Mouse (Mus musculus): ENCODE results near the gene Rin2.
"Not testable (repeated sequence)": the region's sequence is repeated elsewhere in the genome, so short reads cannot be mapped to it uniquely, and the experiment has no call there.

The Rin2 gene

GRCm38 (mm10) chr2:145684891-145685290 lies 9.9 kb downstream of the Rin2 start:
- no peak for DNase-seq

DNA sequence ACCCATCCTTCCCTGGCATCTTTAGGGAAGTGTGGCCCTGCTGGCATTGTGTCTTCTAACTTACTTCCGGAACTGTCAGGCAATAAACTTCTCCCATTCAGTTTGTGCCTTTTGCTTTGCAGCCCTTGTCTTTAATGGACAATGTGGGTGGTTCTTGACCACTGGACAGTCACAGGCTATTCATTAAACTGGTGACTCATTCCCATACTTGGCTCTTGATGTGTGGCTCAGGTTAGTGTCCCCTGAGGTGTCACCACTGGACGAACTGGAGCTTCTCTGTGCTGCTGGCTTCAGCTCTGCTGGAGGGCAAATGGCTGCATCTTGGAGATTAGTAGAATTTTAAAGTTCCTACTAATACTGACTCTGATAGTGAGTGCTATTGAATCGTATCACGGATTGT lies 11.0 kb downstream of the Rin2 start:
- no peak for DNase-seq

DNA sequence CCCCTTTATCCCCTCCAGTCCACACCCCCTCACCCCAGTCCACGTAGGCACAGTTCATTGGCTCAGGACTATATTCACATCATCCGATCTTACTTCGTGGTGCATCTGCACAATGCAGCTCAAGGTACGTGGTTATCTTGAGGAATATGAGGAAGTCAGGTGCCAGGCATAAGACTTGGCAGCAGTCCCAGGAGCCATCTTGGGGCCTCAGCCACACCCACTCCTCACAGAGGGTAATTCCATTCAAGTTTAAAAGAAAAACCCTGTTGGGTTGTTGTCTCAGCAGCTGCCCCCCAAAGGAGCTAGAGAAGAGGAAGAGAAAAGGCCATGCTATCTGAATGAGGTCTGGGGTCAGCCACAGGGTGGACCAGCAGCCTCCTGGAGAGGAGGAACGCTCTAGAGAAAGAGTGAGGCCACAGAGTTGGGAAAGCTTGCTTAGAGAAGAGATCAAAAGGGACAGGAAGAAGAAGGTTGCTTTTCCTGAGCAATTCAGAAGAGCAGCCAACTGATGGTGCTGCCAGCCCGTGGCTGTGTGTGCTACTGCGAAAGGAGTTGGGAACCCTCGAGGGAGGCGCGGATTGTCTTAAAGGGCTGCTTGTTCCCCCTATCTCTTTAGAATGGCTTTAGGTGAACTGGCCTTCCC lies 16.5 kb downstream of the Rin2 start:
- no peak for DNase-seq

DNA sequence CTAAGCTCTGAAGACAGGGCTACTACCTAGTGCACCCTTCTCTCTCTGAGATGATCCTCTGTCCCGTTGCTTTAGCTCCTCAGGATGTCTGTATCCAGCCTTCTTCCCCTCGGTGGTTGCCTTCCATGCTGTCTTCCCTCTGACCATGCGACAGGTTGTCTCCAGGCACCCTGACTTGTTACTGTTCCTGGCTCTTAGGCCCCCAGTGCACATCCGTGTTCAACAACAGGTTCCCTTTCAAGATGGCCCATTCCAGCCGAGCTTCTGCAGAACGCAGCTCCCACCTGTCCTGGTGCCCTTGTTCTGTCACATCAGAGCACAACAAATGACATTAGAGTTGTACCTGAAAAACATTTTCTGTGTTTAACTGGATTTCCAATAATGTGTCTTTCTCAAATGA lies 22.1 kb downstream of the Rin2 start:
- DNase-seq, result no peak

DNA sequence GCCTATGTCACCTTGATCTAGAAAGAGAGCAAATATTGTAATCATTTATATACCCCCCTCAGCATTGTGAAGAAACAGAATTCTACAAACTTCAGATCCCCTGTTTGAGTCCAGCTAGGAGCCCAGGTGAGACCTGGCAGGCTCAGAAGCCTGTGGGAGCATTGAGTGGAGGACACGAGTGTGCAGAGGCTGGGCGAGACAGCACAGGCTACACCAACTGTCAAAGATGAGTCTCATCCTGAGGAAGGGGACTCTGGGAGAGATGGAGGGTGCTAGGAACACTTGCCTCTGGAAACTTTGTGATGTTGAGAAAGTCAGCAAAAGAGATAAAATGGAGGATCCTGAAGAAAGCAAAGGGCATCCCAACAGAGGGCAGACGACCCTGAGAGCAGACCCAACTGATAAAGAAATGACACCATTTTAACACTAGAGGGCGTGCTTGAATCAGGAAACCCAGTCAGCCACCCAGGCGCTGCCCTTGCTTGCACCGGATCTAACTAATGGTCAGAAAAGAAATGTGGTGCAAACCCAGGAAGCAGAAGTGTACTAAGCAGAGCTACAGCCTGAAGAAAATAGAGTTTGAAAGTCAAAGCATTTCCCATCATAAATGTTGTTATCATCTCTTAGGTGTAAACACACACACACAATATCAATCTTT lies 24.5 kb downstream of the Rin2 start:
- peak; percentile 83 for DNase-seq

- peak; percentile 8 for DNase-seq
Measured at GRCm38 (mm10) chr2:145700237-145700985, 25.4 kb downstream of the Rin2 start.

GRCm38 (mm10) chr2:145701605-145702335 lies 26.8 kb downstream of the Rin2 start:
- DNase-seq, result no peak

DNA sequence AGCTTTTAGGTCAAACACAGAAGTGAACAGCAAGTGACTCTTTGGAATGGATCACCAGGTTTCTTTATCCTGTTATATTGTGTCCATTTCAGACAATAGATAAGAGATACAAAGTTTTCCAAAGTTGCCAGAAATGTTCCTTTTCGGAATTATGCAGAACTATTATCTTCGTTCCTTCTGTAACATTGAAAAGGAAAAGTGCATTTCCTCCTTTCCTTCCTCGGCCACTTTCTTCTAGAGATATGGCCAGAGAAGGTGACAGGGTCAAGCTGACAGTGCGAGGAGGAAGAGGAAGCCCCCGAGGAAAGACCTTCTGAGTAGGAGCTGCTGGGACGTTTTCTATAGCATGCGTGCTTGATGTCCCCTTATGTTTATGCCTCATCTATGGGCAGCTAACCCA lies 29.7 kb downstream of the Rin2 start:
- no peak for DNase-seq

GRCm38 (mm10) chr2:145709727-145710389 lies 34.8 kb downstream of the Rin2 start:
- peak; percentile 21 for DNase-seq

GRCm38 (mm10) chr2:145711512-145711911 lies 36.5 kb downstream of the Rin2 start:
- DNase-seq, result no peak

DNA sequence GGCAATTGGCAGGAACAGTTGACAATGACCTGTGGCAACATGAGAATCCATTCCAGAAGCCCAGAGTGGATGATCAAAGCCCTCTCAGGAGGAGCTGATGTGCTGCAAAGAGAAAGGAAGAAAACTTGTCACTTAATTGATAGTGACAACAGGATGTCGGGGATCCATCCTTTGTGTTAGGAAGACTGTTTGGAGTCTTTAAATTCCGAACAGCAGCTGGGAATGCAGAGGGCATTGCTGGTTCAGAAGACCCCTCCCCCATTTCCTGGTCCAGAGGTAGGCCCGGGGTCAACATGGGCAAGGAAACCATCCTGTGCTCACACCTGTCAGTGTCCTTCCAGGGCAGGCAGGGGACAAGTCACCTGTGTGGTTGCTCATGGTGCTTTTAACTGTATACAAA lies 37.0 kb downstream of the Rin2 start:
- DNase-seq, result peak; percentile 17

DNA sequence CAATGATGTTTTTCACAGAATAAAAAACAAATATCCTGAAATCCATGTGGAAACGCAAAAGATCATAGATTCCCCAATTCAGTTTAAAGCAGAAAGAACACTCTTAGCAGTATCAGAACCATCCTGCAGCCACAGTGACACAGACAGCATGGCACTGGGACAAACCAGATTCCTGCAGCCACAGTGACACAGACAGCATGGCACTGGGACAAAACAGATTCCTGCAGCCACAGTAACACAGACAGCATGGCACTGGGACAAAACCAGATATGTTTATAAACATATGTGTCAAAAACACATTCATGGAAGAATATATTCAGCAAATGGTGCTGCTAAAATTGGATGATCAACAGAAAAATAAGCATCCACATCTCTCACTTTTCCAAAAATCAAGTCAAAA lies 42.5 kb downstream of the Rin2 start:
- no peak for DNase-seq

DNA sequence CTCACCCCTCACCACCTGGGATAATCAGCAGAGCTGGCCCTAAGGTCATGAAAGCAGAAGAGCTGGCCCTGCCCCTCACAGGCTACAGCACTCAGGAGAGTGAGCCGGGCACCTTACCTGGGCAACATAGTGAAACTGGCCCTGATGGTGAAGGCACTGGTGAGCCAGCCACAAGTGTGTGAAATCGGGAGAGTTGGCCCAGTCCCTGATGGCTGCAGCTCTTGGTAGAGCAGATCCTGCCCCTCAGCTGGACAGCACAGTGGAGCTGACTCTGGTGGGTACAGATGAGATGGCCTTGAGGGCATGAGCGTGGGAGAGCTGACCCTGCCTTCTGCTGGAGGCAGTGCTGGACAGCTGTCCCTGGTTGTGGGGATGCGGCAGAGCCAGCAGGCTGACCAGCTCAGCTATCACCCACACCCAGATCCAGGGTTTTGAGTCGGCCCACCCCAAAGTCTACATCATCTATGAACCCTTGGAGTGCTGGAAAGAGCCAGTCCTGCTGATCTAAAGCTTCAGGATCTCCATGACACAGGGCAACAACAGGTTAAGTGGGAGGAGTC lies 43.7 kb downstream of the Rin2 start:
- DNase-seq, result no peak

GRCm38 (mm10) chr2:145720157-145720556 lies 45.1 kb downstream of the Rin2 start:
- no peak for DNase-seq

- no peak for DNase-seq
Measured at GRCm38 (mm10) chr2:145720743-145721142, 45.7 kb downstream of the Rin2 start.

GRCm38 (mm10) chr2:145722304-145722703 lies 47.3 kb downstream of the Rin2 start:
- DNase-seq, result not testable (repeated sequence)

- DNase-seq, result no peak
Measured at GRCm38 (mm10) chr2:145724288-145724687, 49.3 kb downstream of the Rin2 start.

- DNase-seq, result no peak
Measured at GRCm38 (mm10) chr2:145729414-145729813, 54.4 kb downstream of the Rin2 start.

GRCm38 (mm10) chr2:145730189-145730880 lies 55.3 kb downstream of the Rin2 start:
- DNase-seq, result no peak

DNA sequence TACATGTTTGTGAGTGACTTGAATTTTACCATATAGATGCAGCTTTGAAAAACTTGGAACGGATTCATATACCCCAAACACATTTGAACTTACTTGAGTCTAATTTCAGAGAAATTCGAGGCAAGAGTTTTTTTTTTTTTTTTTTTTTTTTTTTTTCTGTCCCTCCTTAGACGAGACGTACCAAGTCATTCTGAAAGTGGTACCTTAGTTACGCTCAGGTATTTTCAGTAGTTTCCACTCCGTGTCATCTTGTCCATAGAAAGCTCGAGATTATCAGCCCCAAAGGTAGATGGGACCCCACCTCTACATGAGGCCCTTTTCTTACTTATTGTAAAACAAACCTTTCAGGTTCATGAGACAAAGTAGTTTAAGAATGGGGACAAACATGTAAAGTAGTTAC lies 55.9 kb downstream of the Rin2 start:
- DNase-seq, result no peak

- no peak for DNase-seq
Measured at GRCm38 (mm10) chr2:145735079-145735478, 60.1 kb downstream of the Rin2 start.

DNA sequence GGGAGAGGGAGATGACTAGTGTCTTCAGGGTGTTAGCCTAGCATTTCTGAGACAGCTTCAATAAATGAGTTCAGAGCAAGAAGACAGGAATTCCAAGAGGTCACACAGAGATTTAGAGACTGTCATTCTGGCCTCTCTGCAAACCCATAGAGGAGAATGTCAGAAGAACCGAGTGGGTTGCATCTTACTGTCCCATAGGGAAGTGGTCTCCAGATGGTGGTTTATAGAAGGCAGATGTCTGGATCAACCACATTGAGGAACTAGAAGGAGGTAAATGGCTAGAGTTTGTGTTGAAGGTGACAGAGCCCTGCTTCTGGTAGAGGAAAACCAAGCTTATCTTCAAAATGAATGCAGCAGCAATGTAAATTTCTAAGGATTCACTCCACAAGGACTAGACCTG lies 61.5 kb downstream of the Rin2 start:
- no peak for DNase-seq

All from retina, postnatal 1 day (tissue).